Mouse (Mus musculus) erythroblast, embryonic 14.5 days (primary cell): ENCODE results near the gene Cops7a. TPM values are rescaled to one million over a fixed set of nuclear protein-coding genes. Genes with fewer than 3 reads are reported as not detected.
A peak's percentile ranks its signal among the peaks of the same experiment; 100 is the strongest.

Source experiments
- H3K27me3 ChIP-seq: 2 replicates; pipeline ENCODE4 v1.6.1; 2012; ENCODE audit warnings: inconsistent platforms; ENCODE audit not compliant: control insufficient read depth
- H3K36me3 ChIP-seq: 2 replicates; pipeline ENCODE4 v1.6.1; 2012; ENCODE audit warnings: mild to moderate bottlenecking, inconsistent platforms; ENCODE audit not compliant: control insufficient read depth
- H3K4me1 ChIP-seq: 2 replicates; pipeline ENCODE4 v1.6.1; 2012; ENCODE audit warnings: inconsistent platforms; ENCODE audit not compliant: control insufficient read depth
- H3K4me3 ChIP-seq: replicated peaks from 2 replicates; pipeline ENCODE3; 2012; ENCODE audit warnings: moderate library complexity, mild to moderate bottlenecking, inconsistent platforms
- H3K9me3 ChIP-seq: 2 replicates; pipeline ENCODE4 v1.6.1; 2012; ENCODE audit warnings: low read length, inconsistent platforms, mixed read lengths; ENCODE audit not compliant: control insufficient read depth
- GATA1 ChIP-seq: IDR thresholded peaks from 2 replicates; pipeline ENCODE4 v1.6.1; 2012; ENCODE audit warnings: low read length, inconsistent platforms, mixed read lengths
- TAL1 ChIP-seq: IDR thresholded peaks from 3 replicates; pipeline ENCODE4 v1.6.1; 2012; ENCODE audit warnings: low read length, inconsistent platforms, mixed read lengths
- polyA plus RNA-seq: library from polyadenylated mRNA; stranded (reverse); fragments of >175 nt; gene quantifications from 2 replicates; pipeline ENCODE4 v1.2.3, GENCODE M21; 2012

Cops7a gene
- polyA plus RNA-seq, 1 experiment = 2.7 TPM

GRCm38 (mm10) chr6:124917518-124918330 is 47.6 kb downstream of the Cops7a start:
- Histone ChIP-seq H3K27me3 (peaks cover 95% of the 10 kb centered on the region), H3K4me3 (peak overlapping the region; percentile 63), H3K9me3 (peaks cover 9% of the 10 kb centered on the region; the same call in 1 of the 2 replicates), H3K4me1 (peaks cover 19% of the 10 kb centered on the region), H3K36me3 (peaks cover 2% of the 10 kb centered on the region; the same call in 1 of the 2 replicates)
- TF ChIP-seq TAL1 (no peak), GATA1 (no peak)

- H3K4me3 ChIP-seq = peak overlapping the region; percentile 63
- H3K9me3 ChIP-seq = peaks cover 9% of the 10 kb centered on the region; the same call in 1 of the 2 replicates
- no peak for TF ChIP-seq GATA1
- no peak for TF ChIP-seq TAL1
- peaks cover 2% of the 10 kb centered on the region; the same call in 1 of the 2 replicates for H3K36me3 ChIP-seq
- H3K27me3 ChIP-seq = peaks cover 98% of the 10 kb centered on the region
- peaks cover 19% of the 10 kb centered on the region for H3K4me1 ChIP-seq
Observed at GRCm38 (mm10) chr6:124916695-124917517, 48.4 kb downstream of the Cops7a start.

DNA sequence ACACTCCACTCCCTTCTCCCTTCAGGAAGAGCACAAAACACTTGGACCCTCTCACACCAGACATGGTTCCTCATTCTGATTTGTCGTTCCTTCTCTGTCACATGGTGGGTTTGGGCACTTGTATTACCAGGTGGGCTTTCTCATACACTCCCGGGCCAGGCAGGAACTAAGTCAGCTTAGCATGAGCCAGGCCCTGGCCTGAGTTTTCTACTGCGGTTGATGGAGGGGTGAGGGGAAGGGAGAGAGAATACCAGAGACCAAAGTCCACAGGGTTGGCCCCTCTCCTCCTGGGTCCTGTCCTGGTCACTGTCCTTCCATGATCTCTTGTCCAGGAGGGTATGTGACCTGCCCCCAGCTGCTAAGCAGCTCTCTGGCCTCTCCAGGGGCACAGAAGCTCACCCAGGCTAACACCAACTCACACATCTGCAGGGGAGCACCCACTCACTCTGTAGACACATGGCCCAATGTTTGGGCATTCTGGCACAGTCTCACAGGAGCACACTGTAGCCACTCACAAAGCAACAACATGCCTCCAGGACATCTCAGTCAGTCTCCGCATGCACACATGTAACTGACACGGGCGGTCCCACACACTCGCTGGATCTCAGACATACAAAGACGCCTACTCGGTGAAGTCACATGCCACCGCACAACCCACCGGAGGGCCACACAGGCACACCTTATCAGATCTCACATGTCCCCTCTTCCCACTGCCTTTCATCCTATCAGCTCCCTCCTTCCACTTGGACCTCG is 49.2 kb downstream of the Cops7a start:
- Histone ChIP-seq H3K9me3 (peaks cover 9% of the 10 kb centered on the region; the same call in 1 of the 2 replicates), H3K4me1 (peaks cover 19% of the 10 kb centered on the region), H3K27me3 (peaks cover 98% of the 10 kb centered on the region), H3K4me3 (peak overlapping the region; percentile 63), H3K36me3 (peaks cover 2% of the 10 kb centered on the region; the same call in 1 of the 2 replicates)
- TF ChIP-seq TAL1 (no peak), GATA1 (no peak)

- Histone ChIP-seq H3K4me3 (no peak overlapping the region), H3K36me3 (peaks cover 2% of the 10 kb centered on the region; the same call in 1 of the 2 replicates), H3K27me3 (peaks cover 98% of the 10 kb centered on the region), H3K4me1 (peaks cover 19% of the 10 kb centered on the region), H3K9me3 (peaks cover 9% of the 10 kb centered on the region; the same call in 1 of the 2 replicates)
- no peak for TF ChIP-seq GATA1
- no peak for TF ChIP-seq TAL1
Observed at GRCm38 (mm10) chr6:124915160-124915941, 50.0 kb downstream of the Cops7a start.

DNA sequence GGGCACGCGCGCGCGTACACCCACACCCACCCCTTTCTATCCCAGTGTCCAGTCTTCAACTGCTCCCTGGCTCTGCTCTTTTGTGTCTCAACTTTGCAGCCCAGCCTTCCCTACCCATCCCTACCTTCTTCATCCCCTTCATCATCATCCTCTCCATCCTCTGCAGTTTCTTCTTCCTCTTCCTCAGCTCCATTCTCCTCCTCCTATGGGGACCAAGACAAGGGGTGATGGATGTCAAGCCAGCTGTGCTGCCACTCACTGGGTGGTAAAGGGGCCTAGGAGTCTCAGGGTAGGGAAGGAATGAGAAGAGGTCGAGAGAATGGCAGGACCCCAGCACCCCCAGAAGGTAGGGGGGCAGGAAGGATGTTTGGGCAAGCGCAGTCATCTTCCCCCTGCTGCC is 50.8 kb downstream of the Cops7a start:
- no peak overlapping the region for H3K4me3 ChIP-seq
- H3K9me3 ChIP-seq = peaks cover 9% of the 10 kb centered on the region; the same call in 1 of the 2 replicates
- H3K36me3 ChIP-seq = peaks cover 2% of the 10 kb centered on the region; the same call in 1 of the 2 replicates
- TF ChIP-seq GATA1 = no peak
- peaks cover 19% of the 10 kb centered on the region for H3K4me1 ChIP-seq
- H3K27me3 ChIP-seq = peaks cover 98% of the 10 kb centered on the region

DNA sequence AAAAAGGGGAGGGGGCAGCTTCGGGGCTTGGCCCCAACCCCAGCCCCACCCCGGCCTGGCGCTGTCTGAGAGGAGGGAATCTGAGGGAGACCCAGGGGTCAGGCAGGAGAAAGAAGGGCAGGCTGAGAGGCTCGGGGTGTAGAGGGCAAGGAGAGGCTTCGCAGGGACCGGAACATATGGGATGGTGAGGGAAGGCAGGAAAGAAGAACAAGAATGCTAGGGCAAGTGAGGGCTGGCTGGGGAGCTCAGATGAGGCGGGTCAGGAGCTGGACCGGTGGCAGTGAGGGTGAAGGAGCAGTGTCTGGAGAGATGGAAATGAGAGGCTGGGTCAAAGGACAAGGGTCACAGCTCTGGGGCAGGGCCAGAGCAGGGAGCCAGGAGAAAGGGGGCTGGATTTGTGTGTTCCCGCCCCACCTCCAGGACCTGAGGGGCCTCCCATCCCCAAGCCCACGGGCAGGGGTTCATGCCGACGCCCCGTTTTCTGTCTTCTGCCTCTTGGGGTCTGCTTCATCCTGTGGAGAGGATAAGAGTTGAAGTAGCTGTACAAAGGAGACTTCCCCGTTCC is 51.5 kb downstream of the Cops7a start:
- Histone ChIP-seq H3K9me3 (peaks cover 9% of the 10 kb centered on the region; the same call in 1 of the 2 replicates), H3K27me3 (peaks cover 97% of the 10 kb centered on the region), H3K4me3 (no peak overlapping the region), H3K4me1 (peaks cover 19% of the 10 kb centered on the region), H3K36me3 (peaks cover 2% of the 10 kb centered on the region; the same call in 1 of the 2 replicates)
- no peak for TF ChIP-seq GATA1
- TF ChIP-seq TAL1 = no peak

- peaks cover 2% of the 10 kb centered on the region; the same call in 1 of the 2 replicates for H3K36me3 ChIP-seq
- H3K4me3 ChIP-seq = no peak overlapping the region
- TF ChIP-seq GATA1 (no peak), TAL1 (no peak)
- peaks cover 7% of the 10 kb centered on the region; the same call in 1 of the 2 replicates for H3K9me3 ChIP-seq
- H3K27me3 ChIP-seq = peaks cover 96% of the 10 kb centered on the region
- peaks cover 18% of the 10 kb centered on the region for H3K4me1 ChIP-seq
Observed at GRCm38 (mm10) chr6:124913214-124913613, 52.1 kb downstream of the Cops7a start.
